Mouse (Mus musculus) heart, postnatal 0 days (tissue): ENCODE results near the gene Zfp944. TPM values are rescaled to one million over a fixed set of nuclear protein-coding genes. Genes with fewer than 3 reads are reported as not detected.
A peak's percentile ranks its signal among the peaks of the same experiment; 100 is the strongest.
"Not testable (repeated sequence)": the region's sequence is repeated elsewhere in the genome, so short reads cannot be mapped to it uniquely, and the experiment has no call there.

Experiments used
- ATAC-seq: fragments of 200-750 bp; cut with Nextera tagmentation; 2 replicates; pipeline ENCODE4 v1.8.0; 2017; ENCODE audit warnings: low read depth, moderate number of reproducible peaks, moderate library complexity; ENCODE audit not compliant: insufficient read depth
- DNase-seq: peaks from one replicate; pipeline ENCODE4 v3.0.0-alpha.2; 2016; ENCODE audit warnings: low spot score
- H3K27ac ChIP-seq: fragments of 300-500 bp; sonication (generic); 2 replicates; pipeline ENCODE4 v1.5.1; 2014; ENCODE audit warnings: low read depth, mild to moderate bottlenecking
- H3K27me3 ChIP-seq: fragments of 300-500 bp; sonication (generic); 2 replicates; pipeline ENCODE4 v1.6.1; 2014; ENCODE audit warnings: low read length, mixed read lengths; ENCODE audit not compliant: control insufficient read depth, insufficient read depth
- H3K36me3 ChIP-seq: fragments of 300-500 bp; sonication (generic); replicated peaks from 2 replicates; pipeline ENCODE4 v1.6.1; 2014; ENCODE audit warnings: low read length, mixed read lengths; ENCODE audit not compliant: control insufficient read depth, insufficient read depth
- H3K4me1 ChIP-seq: fragments of 300-500 bp; sonication (generic); 2 replicates; pipeline ENCODE4 v1.6.1; 2014; ENCODE audit warnings: antibody characterized with exemption; ENCODE audit not compliant: control insufficient read depth, insufficient read depth
- H3K4me2 ChIP-seq: fragments of 300-500 bp; sonication (generic); 2 replicates; pipeline ENCODE4 v1.6.1; 2014; ENCODE audit warnings: low read depth, mild to moderate bottlenecking, low read length, moderate library complexity
- H3K4me3 ChIP-seq: fragments of 300-500 bp; sonication (generic); 2 replicates; pipeline ENCODE4 v1.5.1; 2014; ENCODE audit warnings: low read depth, low read length
- H3K9ac ChIP-seq: fragments of 300-500 bp; sonication (generic); replicated peaks from 2 replicates; pipeline ENCODE4 v1.6.1; 2014; ENCODE audit warnings: low read depth, low read length, mixed read lengths
- H3K9me3 ChIP-seq: fragments of 300-500 bp; sonication (generic); replicated peaks from 2 replicates; pipeline ENCODE4 v1.6.1; 2016; ENCODE audit warnings: low read length; ENCODE audit not compliant: control insufficient read depth
- CTCF ChIP-seq: IDR thresholded peaks from 2 replicates; pipeline ENCODE4 v1.5.1; 2016; ENCODE audit warnings: antibody characterized with exemption, control low read depth, low read depth
- EP300 ChIP-seq: IDR thresholded peaks from 2 replicates; pipeline ENCODE4 v1.6.1; 2016; ENCODE audit warnings: antibody characterized with exemption, low read depth
- WGBS: fragments of 180-500 bp; shearing (Covaris S2); extraction: QIAGEN DNeasy Blood & Tissue Kit; methylation state at CpG from one replicate; pipeline ENCODE4 v1.1.7; 2014; 5-methylcytosine and 5-hydroxymethylcytosine counted together
- polyA plus RNA-seq: library from polyadenylated mRNA; unstranded; fragments of >200 nt; fragmentation: Nextera tagmentation; extraction: Ambion mirVana; gene quantifications from 2 replicates; pipeline ENCODE4 v1.2.1, GENCODE M21; 2015
- total RNA-seq: library from RNA; depleted of rRNA; stranded (reverse); fragments of >200 nt; gene quantifications from 2 replicates; pipeline ENCODE4 v1.2.3, GENCODE M21; 2014; ENCODE audit warnings: low replicate concordance; rRNA removed

Gene Zfp944
- total RNA-seq = 2.0 and 3.0 TPM in 2 replicates
- 6.8 and 7.4 TPM in 2 replicates for polyA plus RNA-seq

DNA sequence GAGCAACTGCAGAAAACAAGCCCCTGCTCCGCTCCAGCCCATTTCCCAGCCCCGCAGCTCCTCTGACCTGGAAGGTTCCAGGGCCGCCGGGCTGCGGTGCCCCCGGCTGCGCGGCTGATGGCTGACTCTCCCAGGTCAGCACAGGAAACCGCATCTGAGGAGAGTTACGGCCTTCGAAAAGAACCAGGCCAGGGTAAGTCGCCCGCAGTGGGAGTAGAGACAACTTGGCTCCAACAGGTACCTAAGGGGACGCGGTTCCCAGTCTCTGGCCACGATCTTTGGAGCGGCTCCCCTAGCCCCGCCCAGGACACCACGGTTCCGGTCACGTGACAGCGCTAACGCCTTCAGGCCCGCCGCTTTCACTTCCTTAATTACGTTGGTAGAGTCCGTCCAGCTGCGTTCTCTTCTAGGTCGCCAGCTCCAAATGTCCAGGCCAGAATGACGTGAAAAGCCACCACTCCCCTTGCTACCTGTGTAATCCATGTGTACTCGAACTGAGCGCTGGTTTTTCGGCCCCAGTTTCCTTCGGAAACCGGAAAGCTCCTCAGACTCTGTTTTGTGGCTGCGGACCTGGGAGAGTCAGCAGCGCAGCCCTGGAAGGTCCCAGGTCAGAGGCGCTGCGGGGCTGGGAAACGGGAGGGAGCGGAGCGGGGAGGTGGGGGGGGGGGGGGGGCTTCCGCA, at the start of gene Zfp944, which contains the start of gene Zfp758:
Gene Zfp944 (minus strand): TSS at position 300 of the 681 bp plus-strand sequence.
Gene Zfp758 (plus strand): TSS at position 353 of the 681 bp plus-strand sequence.
- peak within 1 kb of the TSS; percentile 69 for H3K4me3 ChIP-seq
- H3K4me2 ChIP-seq = peak within 1 kb of the TSS; percentile 65
- H3K27ac ChIP-seq = peak within 1 kb of the TSS; percentile 91
- WGBS = under 1% methylated on average over 27 of the region's 43 CpGs
- not testable (repeated sequence) for H3K27me3 ChIP-seq, H3K4me1 ChIP-seq, H3K36me3 ChIP-seq, H3K9me3 ChIP-seq
- ATAC-seq = peak; percentile 98
- peak within 1 kb of the TSS; percentile 64 for H3K9ac ChIP-seq
- DNase-seq = peak; percentile 20

DNA sequence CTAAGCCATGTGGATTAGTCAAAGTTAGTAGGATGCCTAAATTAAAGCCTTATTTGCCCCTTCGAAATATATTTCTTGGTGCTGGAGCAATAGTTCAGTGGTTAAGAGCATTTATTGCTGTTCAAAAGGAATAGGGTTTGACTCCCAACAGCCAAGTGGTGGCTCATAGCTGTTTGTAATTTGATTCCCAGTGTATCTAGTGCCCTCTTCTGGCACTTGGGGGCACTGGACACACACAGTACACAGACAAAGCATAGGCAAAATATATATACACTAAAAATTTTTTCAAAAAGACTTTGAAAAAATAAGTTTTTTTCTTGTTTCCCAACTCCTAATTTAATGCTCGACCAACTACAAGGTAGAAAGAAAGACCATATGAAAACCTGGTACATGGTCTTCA, 49.6 kb upstream of the Zfp944 start:
- no peaks in the 10 kb centered on the region for H3K36me3 ChIP-seq
- H3K4me2 ChIP-seq = no peak overlapping the region
- H3K9me3 ChIP-seq = no peaks in the 10 kb centered on the region
- no peaks in the 10 kb centered on the region for H3K27me3 ChIP-seq
- 59% methylated on average over 2 of the region's 2 CpGs for WGBS
- H3K4me1 ChIP-seq = no peaks in the 10 kb centered on the region
- H3K9ac ChIP-seq = no peak overlapping the region
- TF ChIP-seq EP300 (no peak), CTCF (peak; percentile 57)
- ATAC-seq (no peak), DNase-seq (peak; percentile 40)
- H3K4me3 ChIP-seq = no peak overlapping the region
- H3K27ac ChIP-seq = no peak overlapping the region

DNA sequence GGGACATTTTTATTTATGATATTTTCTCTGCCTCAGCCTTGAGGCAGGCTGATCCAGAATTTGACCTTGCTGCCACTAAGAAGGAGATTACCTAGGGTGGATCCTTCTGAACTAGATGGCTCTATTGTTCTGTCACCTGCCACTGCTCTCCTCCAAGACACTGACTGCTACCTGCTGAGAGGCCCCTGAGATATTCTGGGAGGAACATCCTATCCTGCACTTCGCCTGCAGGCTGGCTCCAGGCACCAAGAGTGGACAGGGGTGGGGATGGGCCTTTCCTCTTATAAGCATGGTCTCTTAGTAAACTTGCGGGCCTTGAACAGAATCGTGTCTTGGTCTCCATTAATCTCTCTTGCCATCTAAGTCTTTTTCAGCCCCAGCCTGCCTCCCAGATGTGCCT, 2.7 kb upstream of the Zfp944 start:
- Histone ChIP-seq H3K27ac (no peak overlapping the region), H3K4me1 (no peaks in the 10 kb centered on the region), H3K36me3 (peaks cover 4% of the 10 kb centered on the region; the same call in 1 of the 2 replicates), H3K9ac (no peak overlapping the region), H3K4me2 (no peak overlapping the region), H3K9me3 (no peaks in the 10 kb centered on the region), H3K4me3 (no peak overlapping the region), H3K27me3 (no peaks in the 10 kb centered on the region)
- 89% methylated on average over 3 of the region's 3 CpGs for WGBS
- DNase-seq (no peak), ATAC-seq (no peak)
- no peak for TF ChIP-seq CTCF
- no peak for TF ChIP-seq EP300

DNA sequence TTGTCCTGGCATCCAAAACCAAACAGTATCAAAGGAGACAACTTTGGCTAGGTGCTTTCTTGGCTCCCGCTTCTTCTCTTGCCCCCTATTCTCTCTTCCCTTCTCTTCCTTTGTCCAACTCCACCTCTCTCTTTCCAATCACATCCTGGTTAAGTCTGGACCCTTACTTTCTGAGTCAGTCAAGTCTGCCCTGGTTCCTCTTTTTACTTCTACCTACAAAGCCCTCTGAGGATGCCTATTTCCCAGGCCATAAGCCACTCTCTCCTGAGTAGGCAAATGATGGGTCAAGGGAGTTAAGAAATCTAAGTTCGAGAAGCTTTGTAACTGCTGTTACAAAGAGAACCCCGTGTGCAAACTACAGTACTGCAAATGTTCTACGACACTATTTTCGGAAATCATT, 628 bp downstream of the Zfp944 start:
- ATAC-seq = no peak

DNA sequence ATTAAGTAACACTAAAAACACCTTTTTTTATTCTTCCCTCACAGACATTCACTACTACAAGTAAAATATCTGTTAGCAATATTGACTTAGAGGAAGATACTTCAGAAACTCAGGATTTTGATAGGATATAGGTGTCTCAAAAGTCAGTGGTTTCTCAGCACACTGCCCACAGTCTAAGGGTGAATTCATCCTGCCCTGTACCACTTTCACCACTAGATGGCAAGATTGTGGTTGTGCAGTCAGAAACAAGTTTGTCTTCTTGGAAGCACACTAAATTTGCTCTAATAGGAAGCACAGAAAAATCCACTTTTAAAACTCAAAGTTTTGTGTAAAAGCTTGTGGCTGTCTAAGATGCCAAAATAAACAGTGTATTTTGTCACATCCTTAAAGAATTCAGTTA, 8.4 kb downstream of the Zfp944 start:
- Histone ChIP-seq H3K9me3 (no peaks in the 10 kb centered on the region), H3K9ac (no peak overlapping the region), H3K4me3 (no peak overlapping the region), H3K4me2 (no peak overlapping the region), H3K27me3 (no peaks in the 10 kb centered on the region), H3K27ac (no peak overlapping the region), H3K36me3 (peaks cover 6% of the 10 kb centered on the region; the same call in 1 of the 2 replicates), H3K4me1 (no peaks in the 10 kb centered on the region)
- no peak; the same call in 1 of the 2 replicates for ATAC-seq
- peak; percentile 53 for DNase-seq
- TF ChIP-seq EP300 = no peak
- TF ChIP-seq CTCF = peak; percentile 83

More for the DNA sequence above, 628 bp downstream of the Zfp944 start:
- Histone ChIP-seq H3K9me3 (no peaks in the 10 kb centered on the region), H3K36me3 (peaks cover 6% of the 10 kb centered on the region; the same call in 1 of the 2 replicates), H3K4me1 (no peaks in the 10 kb centered on the region), H3K4me3 (peak overlapping the region; percentile 69), H3K9ac (no peak overlapping the region; the same call in 1 of the 2 replicates), H3K27me3 (no peaks in the 10 kb centered on the region), H3K4me2 (peak overlapping the region; percentile 65), H3K27ac (no peak overlapping the region)
- 24% methylated on average over 5 of the region's 5 CpGs for WGBS
- DNase-seq = no peak
- TF ChIP-seq EP300 = no peak
- TF ChIP-seq CTCF = no peak

DNA sequence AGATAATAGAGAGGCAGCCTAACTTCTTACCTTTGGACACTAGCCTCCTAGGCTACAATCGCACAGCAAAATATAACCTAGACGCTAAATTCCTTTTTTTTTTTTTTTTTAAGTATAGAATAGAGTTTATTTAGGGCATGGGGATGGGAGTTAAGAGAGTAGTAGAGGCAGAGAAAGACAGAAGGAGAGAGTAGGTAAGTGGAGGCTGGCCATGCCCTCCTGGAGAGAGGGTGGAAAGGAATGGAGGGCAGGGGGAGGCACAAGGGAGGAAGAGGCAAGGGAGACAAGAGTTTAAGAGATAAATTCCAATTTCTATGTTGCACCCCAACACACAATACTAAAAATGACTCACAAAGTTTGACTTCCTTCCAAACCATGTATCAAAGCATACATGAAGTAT, 46.0 kb downstream of the Zfp944 start:
- DNase-seq, H3K36me3 ChIP-seq, H3K9me3 ChIP-seq, H3K27me3 ChIP-seq, ATAC-seq, H3K4me1 ChIP-seq: not testable (repeated sequence)
- 16% methylated on average over 2 of the region's 2 CpGs for WGBS
- H3K27ac ChIP-seq = peak overlapping the region; percentile 88; the same call in 1 of the 2 replicates
- H3K9ac ChIP-seq = peak overlapping the region; percentile 72; the same call in 1 of the 2 replicates
- peak overlapping the region; percentile 56 for H3K4me2 ChIP-seq
- peak overlapping the region; percentile 81 for H3K4me3 ChIP-seq
